Mouse (Mus musculus) liver, embryonic 14.5 days (tissue): Measurements from ENCODE around the gene Rbms3.

Experiments
- CTCF ChIP-seq: IDR thresholded peaks from 2 replicates; pipeline ENCODE4 v1.5.1; 2016; ENCODE audit warnings: antibody characterized with exemption, low read depth, control low read depth
- EP300 ChIP-seq: IDR thresholded peaks from 2 replicates; pipeline ENCODE4 v1.6.1; 2016; ENCODE audit warnings: antibody characterized with exemption, low read depth

GRCm38 (mm10) chr9:116975269-116975668 lies 654.4 kb downstream of the Rbms3 start:
- TF ChIP-seq CTCF: no peak
- no peak for TF ChIP-seq EP300
